Mouse (Mus musculus) MEL (cell line): ENCODE measurements around the gene Fam168b.

ENCODE experiments used
- ELF1 ChIP-seq: IDR thresholded peaks from 2 replicates; pipeline ENCODE4 v1.6.1; 2014; ENCODE audit warnings: low read depth, mild to moderate bottlenecking, inconsistent platforms, low read length, improper control_type of control experiment, moderate library complexity
- EP300 ChIP-seq, 2 experiments: IDR thresholded peaks; 2 replicates each; pipeline ENCODE4 v1.6.1; 2011; ENCODE audit warnings: improper control_type of control experiment in 2 of 2, low read length in 2 of 2, low read depth in 1 of 2, mild to moderate bottlenecking in 1 of 2
- MEF2A ChIP-seq: IDR thresholded peaks from 2 replicates; pipeline ENCODE4 v1.6.1; 2014; ENCODE audit warnings: low read depth, mild to moderate bottlenecking, inconsistent platforms, low read length, improper control_type of control experiment; ENCODE audit not compliant: poor library complexity, insufficient replicate concordance, severe bottlenecking; ENCODE audit errors: extremely low read depth
- POLR2A ChIP-seq, 2 experiments: IDR thresholded peaks; 2 replicates each; pipeline ENCODE4 v1.6.1; 2011 to 2012; ENCODE audit warnings: low read length in 2 of 2, mild to moderate bottlenecking in 2 of 2, control low read depth in 1 of 2, improper control_type of control experiment in 1 of 2, low read depth in 1 of 2, moderate library complexity in 1 of 2; ENCODE audit not compliant: control insufficient read depth in 1 of 2, insufficient read depth in 1 of 2, poor library complexity in 1 of 2
- POLR2AphosphoS5 ChIP-seq: IDR thresholded peaks from 2 replicates; pipeline ENCODE4 v1.6.1; 2012; ENCODE audit warnings: low read depth, borderline replicate concordance, mild to moderate bottlenecking, inconsistent platforms, low read length, moderate library complexity, mixed read lengths
- TAL1 ChIP-seq: IDR thresholded peaks from 2 replicates; pipeline ENCODE4 v1.6.1; 2012; ENCODE audit warnings: mild to moderate bottlenecking, inconsistent platforms, low read length, moderate library complexity, mixed read lengths
- USF1 ChIP-seq: IDR thresholded peaks from 2 replicates; pipeline ENCODE4 v1.6.1; 2014; ENCODE audit warnings: low read depth, mild to moderate bottlenecking, inconsistent platforms, low read length, improper control_type of control experiment, moderate library complexity
- ZNF384 ChIP-seq: IDR thresholded peaks from 2 replicates; pipeline ENCODE4 v1.6.1; 2012; ENCODE audit warnings: low read depth, mild to moderate bottlenecking, inconsistent platforms, low read length, improper control_type of control experiment

- TF ChIP-seq TAL1 = no peak
- TF ChIP-seq ELF1 = no peak
- no peak for TF ChIP-seq MEF2A
- no peak for TF ChIP-seq POLR2AphosphoS5
- TF ChIP-seq POLR2A (IDR thresholded peaks at IDR 0.05; ENCODE audit: control insufficient read depth in 1 of 2, insufficient read depth in 1 of 2, low read depth in 1 of 2, low read length in 2 of 2, poor library complexity in 1 of 2) = no peak
- no peak for TF ChIP-seq USF1
- TF ChIP-seq EP300 (IDR thresholded peaks at IDR 0.05; ENCODE audit: low read depth in 1 of 2, low read length in 2 of 2) = no peak
- no peak for TF ChIP-seq ZNF384
Measured at GRCm38 (mm10) chr1:34871170-34871569, 28.3 kb upstream of the Fam168b start.
